22 mouse cellular contexts compared by ENCODE assay signal in the genomic region with DNA sequence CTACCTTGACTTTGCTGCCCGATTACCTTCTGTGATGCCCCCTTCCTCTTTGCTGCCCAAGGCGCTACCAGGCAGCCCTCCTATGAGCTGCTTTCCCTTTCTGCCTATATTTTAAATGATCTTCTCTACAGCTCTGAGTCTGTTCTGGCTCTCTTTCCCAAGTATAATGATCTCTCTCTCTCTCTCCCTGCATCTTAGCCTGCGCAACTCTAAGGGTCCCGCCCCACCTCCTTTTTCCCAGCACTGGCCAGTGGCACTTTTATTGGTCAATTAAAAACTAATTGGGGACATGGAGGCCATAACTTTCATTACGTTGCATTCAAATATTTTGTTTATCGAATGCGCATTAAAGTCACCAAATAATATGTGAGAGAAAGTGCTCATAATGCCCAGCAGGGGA. TPM values are rescaled to one million over a fixed set of nuclear protein-coding genes. Genes with fewer than 3 reads are reported as not detected.
A peak's percentile ranks its signal among the peaks of the same experiment; 100 is the strongest.
DNase-seq lines count a peak whose midpoint lies in the region; ATAC-seq and TF ChIP-seq lines count a peak whose summit lies in the region.
"Had no signal": no experiment of that assay in that cellular context is flagged by ENCODE, and none has a peak within 500 bp of the region (broad histone marks: within the 10 kb centered on the region; RNA-seq: fewer than 3 reads in every experiment).

No protein-coding gene starts in this region.

- no peaks in the 10 kb centered on the region for H3K9me3 ChIP-seq in embryonic facial prominence, embryonic 12.5 days
- H3K9me3 ChIP-seq in embryonic facial prominence, embryonic 10.5 days, result no peaks in the 10 kb centered on the region
- no peaks in the 10 kb centered on the region for H3K9me3 ChIP-seq in E14TG2a.4 (ENCODE audit: low read length)
- no peaks in the 10 kb centered on the region for H3K9me3 ChIP-seq in limb, embryonic 11.5 days (ENCODE audit: control insufficient read depth, low read length)
- no peaks in the 10 kb centered on the region for H3K9me3 ChIP-seq in limb, embryonic 15.5 days
- H3K9me3 ChIP-seq: embryonic facial prominence, embryonic 13.5 days; forebrain, embryonic 13.5 days; heart, embryonic 12.5 days; hindbrain, embryonic 10.5 days had no signal

- no peak for ATAC-seq in embryonic facial prominence, embryonic 12.5 days (ENCODE audit: insufficient number of reproducible peaks, insufficient read depth, low FRiP score, low TSS enrichment)
- peak; percentile 55; the same call in 1 of the 2 replicates for ATAC-seq in limb, embryonic 11.5 days (ENCODE audit: insufficient number of reproducible peaks, low FRiP score, low TSS enrichment, low read depth)
- ATAC-seq in limb, embryonic 15.5 days (ENCODE audit: insufficient number of reproducible peaks, low FRiP score, low TSS enrichment, low read depth), result no peak
- ATAC-seq: activated CD4-positive, CD25-positive, alpha-beta regulatory T cell, adult 4 months; CD4-positive, CD25-positive, alpha-beta regulatory T cell, adult 4 months; forebrain, embryonic 13.5 days; forebrain, postnatal 0 days; Patski had no signal

- WGBS in embryonic facial prominence, embryonic 12.5 days, result 92% methylated on average over 7 of the region's 7 CpGs
- WGBS in embryonic facial prominence, embryonic 10.5 days, result 91% methylated on average over 7 of the region's 7 CpGs
- 45% methylated on average over 7 of the region's 7 CpGs for WGBS in limb, embryonic 11.5 days
- WGBS in limb, embryonic 15.5 days, result 32% methylated on average over 7 of the region's 7 CpGs

- DNase-seq in embryonic facial prominence, embryonic 10.5 days (ENCODE audit: low spot score), result no peak
- peak; percentile 49 for DNase-seq in limb, embryonic 11.5 days (ENCODE audit: low spot score)
- DNase-seq in left cerebral cortex, adult 8-10 months (ENCODE audit: low spot score in 2 of 2), result no peak
- DNase-seq in kidney, adult 8-10 months, result no peak
- DNase-seq: adrenal gland, postnatal 14 days; B cell, adult 2 months; cerebellum, adult 18-20 months; cerebellum, adult 9-11 months; forebrain, postnatal 0 days; gastrocnemius, adult 2 months; gastrocnemius, postnatal 25 days had no signal

- no peaks in the 10 kb centered on the region for H3K4me1 ChIP-seq in embryonic facial prominence, embryonic 12.5 days
- 0 out of 2 replicates have a peak, but pooled peaks cover 2% of the 10 kb centered on the region for H3K4me1 ChIP-seq in embryonic facial prominence, embryonic 10.5 days
- H3K4me1 ChIP-seq in E14TG2a.4 (replicated peaks; ENCODE audit: low read depth, low read length), result peaks cover 30% of the 10 kb centered on the region
- H3K4me1 ChIP-seq in limb, embryonic 11.5 days (ENCODE audit: control insufficient read depth, insufficient read depth, low read length), result peaks cover 6% of the 10 kb centered on the region
- H3K4me1 ChIP-seq in limb, embryonic 15.5 days, result peaks cover 8% of the 10 kb centered on the region
- H3K4me1 ChIP-seq: forebrain, embryonic 13.5 days; heart, embryonic 12.5 days had no signal

- peak overlapping the region; percentile 15; the same call in 1 of the 2 replicates for H3K9ac ChIP-seq in embryonic facial prominence, embryonic 12.5 days
- no peak overlapping the region for H3K9ac ChIP-seq in limb, embryonic 11.5 days (ENCODE audit: low read length)
- no peak overlapping the region for H3K9ac ChIP-seq in limb, embryonic 15.5 days
- H3K9ac ChIP-seq: embryonic facial prominence, embryonic 13.5 days; forebrain, embryonic 13.5 days; forebrain, postnatal 0 days; heart, embryonic 12.5 days; hindbrain, embryonic 14.5 days had no signal

- no peaks in the 10 kb centered on the region for H3K36me3 ChIP-seq in embryonic facial prominence, embryonic 12.5 days
- H3K36me3 ChIP-seq in embryonic facial prominence, embryonic 10.5 days (replicated peaks), result no peaks in the 10 kb centered on the region
- H3K36me3 ChIP-seq in E14TG2a.4 (ENCODE audit: insufficient read depth, low read length), result no peaks in the 10 kb centered on the region
- H3K36me3 ChIP-seq in limb, embryonic 11.5 days (ENCODE audit: control insufficient read depth, insufficient read depth, low read length), result no peaks in the 10 kb centered on the region
- no peaks in the 10 kb centered on the region for H3K36me3 ChIP-seq in limb, embryonic 15.5 days
- H3K36me3 ChIP-seq: embryonic facial prominence, embryonic 13.5 days; heart, embryonic 12.5 days; hindbrain, embryonic 10.5 days had no signal

- no peak overlapping the region for H3K27ac ChIP-seq in embryonic facial prominence, embryonic 12.5 days
- H3K27ac ChIP-seq in embryonic facial prominence, embryonic 10.5 days (replicated peaks), result no peak overlapping the region
- no peak overlapping the region for H3K27ac ChIP-seq in limb, embryonic 11.5 days (replicated peaks; ENCODE audit: low read depth, low read length)
- H3K27ac ChIP-seq in limb, embryonic 15.5 days, result 0 out of 2 replicates have a peak overlapping the region, but pooled peaks have one; percentile 33
- H3K27ac ChIP-seq: embryonic facial prominence, embryonic 13.5 days; forebrain, embryonic 13.5 days; gastrocnemius, adult 2 months; hindbrain, embryonic 10.5 days; hindbrain, embryonic 14.5 days had no signal

- H3K4me3 ChIP-seq in embryonic facial prominence, embryonic 12.5 days, result no peak overlapping the region
- H3K4me3 ChIP-seq in embryonic facial prominence, embryonic 10.5 days, result no peak overlapping the region
- peak overlapping the region; percentile 41; the same call in 1 of the 2 replicates for H3K4me3 ChIP-seq in E14TG2a.4 (replicated peaks; ENCODE audit: low read length)
- H3K4me3 ChIP-seq in limb, embryonic 11.5 days (ENCODE audit: low read depth, low read length), result no peak overlapping the region
- no peak overlapping the region for H3K4me3 ChIP-seq in limb, embryonic 15.5 days
- H3K4me3 ChIP-seq: embryonic facial prominence, embryonic 13.5 days; forebrain, embryonic 13.5 days; gastrocnemius, adult 2 months; heart, embryonic 12.5 days; hindbrain, embryonic 10.5 days had no signal

- no peaks in the 10 kb centered on the region for H3K27me3 ChIP-seq in embryonic facial prominence, embryonic 12.5 days
- H3K27me3 ChIP-seq in embryonic facial prominence, embryonic 10.5 days (replicated peaks; ENCODE audit: low read depth, poor library complexity, severe bottlenecking), result no peaks in the 10 kb centered on the region
- peaks cover 4% of the 10 kb centered on the region; the same call in 1 of the 2 replicates for H3K27me3 ChIP-seq in E14TG2a.4 (ENCODE audit: insufficient read depth, low read length)
- H3K27me3 ChIP-seq in limb, embryonic 11.5 days (ENCODE audit: control insufficient read depth, insufficient read depth, low read length), result no peaks in the 10 kb centered on the region
- no peaks in the 10 kb centered on the region for H3K27me3 ChIP-seq in limb, embryonic 15.5 days
- H3K27me3 ChIP-seq: embryonic facial prominence, embryonic 13.5 days; forebrain, embryonic 13.5 days; heart, embryonic 12.5 days; Patski had no signal

- no peak overlapping the region for H3K4me2 ChIP-seq in embryonic facial prominence, embryonic 12.5 days (replicated peaks)
- no peak overlapping the region for H3K4me2 ChIP-seq in limb, embryonic 11.5 days (ENCODE audit: low read depth, severe bottlenecking)
- H3K4me2 ChIP-seq in limb, embryonic 15.5 days, result peak overlapping the region; percentile 22; the same call in 1 of the 2 replicates
- H3K4me2 ChIP-seq: embryonic facial prominence, embryonic 13.5 days; forebrain, embryonic 13.5 days; heart, embryonic 12.5 days; hindbrain, embryonic 14.5 days had no signal

- no peak for TF ChIP-seq CTCF in E14TG2a.4 (conservative IDR thresholded peaks at IDR 0.05; ENCODE audit: low read length)

RNA-seq across cellular contexts. Expression of a gene that starts 20.0 kb away (rescaled TPM):
- 3.3 and 5.2 TPM in 2 replicates for polyA plus RNA-seq in embryonic facial prominence, embryonic 12.5 days (2016; fragmentation: Nextera tagmentation; extraction: Ambion mirVana)
- 1.5 and 1.8 TPM in 2 replicates for polyA plus RNA-seq in embryonic facial prominence, embryonic 10.5 days (2016; fragmentation: Nextera tagmentation; extraction: Ambion mirVana)
- polyA plus RNA-seq in limb, embryonic 11.5 days (2014; fragmentation: Nextera tagmentation; extraction: Ambion mirVana), result 2.3 and 2.5 TPM in 2 replicates
- 12.9 and 13.2 TPM in 2 replicates for polyA plus RNA-seq in limb, embryonic 15.5 days (2015; fragmentation: Nextera tagmentation; extraction: Ambion mirVana)
- total RNA-seq in left cerebral cortex, adult 8-10 months (2022), result 1 to 10 TPM; 2.4 to 6.6 (median 3.9) TPM

RNA-seq across cellular contexts. Expression of a gene that starts 25.8 kb away (rescaled TPM):
- 24.3 and 25.6 TPM in 2 replicates for polyA plus RNA-seq in embryonic facial prominence, embryonic 12.5 days (2016; fragmentation: Nextera tagmentation; extraction: Ambion mirVana)
- polyA plus RNA-seq in embryonic facial prominence, embryonic 10.5 days (2016; fragmentation: Nextera tagmentation; extraction: Ambion mirVana), result 15.3 and 16.3 TPM in 2 replicates
- polyA plus RNA-seq in limb, embryonic 11.5 days (2014; fragmentation: Nextera tagmentation; extraction: Ambion mirVana), result 21.6 and 23.9 TPM in 2 replicates
- 14.0 and 16.4 TPM in 2 replicates for polyA plus RNA-seq in limb, embryonic 15.5 days (2015; fragmentation: Nextera tagmentation; extraction: Ambion mirVana)
- total RNA-seq in left cerebral cortex, adult 8-10 months (2022), result 10 to 100 TPM; 22.9 to 30.2 (median 24.6) TPM
